Mouse (Mus musculus) spleen, adult 2 months (tissue): Measurements from ENCODE around the gene Dnajc7.

ENCODE experiments used
- CTCF ChIP-seq: fragments of 200-500 bp; IDR thresholded peaks from 2 replicates; pipeline ENCODE4 v1.5.1; 2011; ENCODE audit warnings: mild to moderate bottlenecking, inconsistent platforms; ENCODE audit not compliant: insufficient read depth, insufficient read length, insufficient replicate concordance; ENCODE audit errors: extremely low read depth
- POLR2A ChIP-seq: fragments of 200-500 bp; IDR thresholded peaks from 2 replicates; pipeline ENCODE4 v1.6.1; 2011; ENCODE audit warnings: low read depth, low read length, inconsistent platforms

DNA sequence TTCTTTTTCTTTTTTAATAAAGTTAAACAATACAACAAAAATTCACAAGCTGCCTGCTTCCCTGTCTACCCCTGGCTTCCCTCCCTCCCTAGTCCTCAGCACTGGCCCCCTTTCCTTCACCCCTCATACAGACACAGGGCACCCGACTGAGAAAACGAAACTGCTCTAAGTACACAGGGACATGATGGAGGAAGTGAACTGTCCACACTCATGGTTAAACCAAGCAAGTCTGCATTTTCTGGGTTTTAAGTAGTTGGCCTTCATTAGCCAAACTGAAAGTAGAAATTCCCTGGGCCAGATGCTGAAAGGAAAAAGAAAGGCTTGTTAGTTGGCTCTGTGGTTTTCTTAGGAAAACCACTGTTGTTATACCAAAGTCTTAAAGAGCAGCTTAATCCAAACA is 37.1 kb downstream of the Dnajc7 start:
- TF ChIP-seq CTCF (no peak), POLR2A (no peak)
